Mouse (Mus musculus) retina, postnatal 1 day (tissue): Measurements from ENCODE around the gene Tmem207.
"Not testable (repeated sequence)": the region's sequence is repeated elsewhere in the genome, so short reads cannot be mapped to it uniquely, and the experiment has no call there.

Experiments
- DNase-seq: peaks from one replicate; pipeline ENCODE4 v3.0.0-alpha.2; 2012

The Tmem207 gene

DNA sequence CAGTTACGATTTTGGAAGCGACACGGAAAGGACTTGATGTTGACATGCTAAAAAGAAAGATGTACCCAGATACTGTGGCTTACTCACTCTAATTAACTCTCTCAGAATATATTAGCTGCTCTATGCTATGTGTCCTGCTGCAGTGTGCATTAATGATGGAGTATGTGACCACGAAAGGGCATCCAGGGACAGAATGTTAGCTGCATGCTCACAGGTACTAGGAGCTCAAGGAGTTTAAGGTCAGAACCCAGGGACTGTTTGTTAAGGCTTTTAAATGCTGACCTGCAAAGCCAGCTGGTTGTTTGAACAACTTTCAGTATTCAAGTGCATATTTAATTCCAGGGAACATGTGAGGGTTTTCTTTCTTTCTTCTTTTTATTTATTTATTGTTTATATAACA lies at the start of gene Tmem207:
Tmem207 (minus strand) TSS at position 101 of the 400 bp plus-strand sequence.
- DNase-seq: no peak

DNA sequence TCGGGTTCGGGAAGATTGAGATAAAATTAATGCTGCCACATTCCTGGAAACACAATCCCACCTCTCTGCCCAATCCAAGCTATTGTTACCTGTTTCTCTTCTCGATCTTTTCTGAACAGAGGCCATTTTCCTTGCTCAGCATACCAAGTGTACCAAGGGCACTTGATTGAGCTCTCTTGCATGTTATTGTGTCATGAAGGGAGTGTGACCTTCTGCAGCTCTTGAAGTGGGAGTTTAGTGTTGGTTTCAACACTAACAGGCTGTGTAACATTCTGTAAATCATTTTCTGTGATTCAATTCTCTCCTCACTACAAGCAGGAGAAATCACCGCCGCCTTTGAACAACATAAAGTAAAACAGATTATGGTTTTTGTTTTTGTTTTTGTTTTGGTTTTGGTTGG lies 47.6 kb upstream of the Tmem207 start:
- no peak for DNase-seq

DNA sequence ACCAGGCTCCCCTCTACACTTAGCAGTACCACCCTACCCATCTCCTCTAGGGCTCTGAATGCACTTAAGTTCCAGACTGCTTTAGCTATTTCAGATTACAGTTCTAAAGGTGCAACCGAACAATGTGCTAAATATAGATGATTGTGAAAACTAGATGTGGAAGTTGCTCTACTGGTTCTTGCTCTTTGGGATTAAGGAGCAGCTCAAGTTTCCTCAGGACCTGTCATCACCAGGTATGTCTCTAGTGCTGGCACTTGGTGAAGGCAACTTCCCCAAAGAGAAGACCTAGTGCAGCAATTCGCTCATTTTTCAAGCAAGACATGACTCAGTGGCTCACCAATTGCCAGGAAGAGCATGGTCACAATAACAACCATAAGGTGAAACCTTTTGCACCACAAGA lies 45.3 kb upstream of the Tmem207 start:
- DNase-seq: no peak

DNA sequence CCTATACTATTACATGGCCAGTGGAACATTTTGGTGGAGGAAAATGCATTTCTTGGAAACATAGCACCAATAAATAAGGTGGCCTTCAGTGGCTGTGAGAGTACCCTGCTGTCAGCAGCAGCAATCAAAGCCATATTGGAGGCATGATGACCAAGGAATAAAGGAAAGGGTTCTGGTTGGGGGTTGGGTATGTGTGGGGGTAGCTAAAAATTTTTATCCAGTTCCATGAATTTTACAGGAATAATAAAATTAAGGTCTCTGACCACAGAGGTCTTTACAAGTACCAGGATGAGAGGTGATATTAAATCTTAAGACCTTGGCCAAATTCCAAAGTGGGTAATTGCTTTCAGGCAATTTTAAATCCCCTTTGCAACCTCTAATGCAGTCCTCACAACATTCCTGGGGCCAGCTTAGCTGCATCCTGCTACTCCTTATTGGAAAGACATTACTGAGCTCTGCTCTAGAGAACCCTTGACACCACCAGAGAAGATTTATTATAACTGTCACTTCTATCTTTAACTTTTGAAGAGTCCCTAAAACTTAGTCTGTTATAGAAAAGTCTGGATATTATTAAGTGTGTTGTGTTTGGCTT lies 42.9 kb upstream of the Tmem207 start:
- no peak for DNase-seq

DNA sequence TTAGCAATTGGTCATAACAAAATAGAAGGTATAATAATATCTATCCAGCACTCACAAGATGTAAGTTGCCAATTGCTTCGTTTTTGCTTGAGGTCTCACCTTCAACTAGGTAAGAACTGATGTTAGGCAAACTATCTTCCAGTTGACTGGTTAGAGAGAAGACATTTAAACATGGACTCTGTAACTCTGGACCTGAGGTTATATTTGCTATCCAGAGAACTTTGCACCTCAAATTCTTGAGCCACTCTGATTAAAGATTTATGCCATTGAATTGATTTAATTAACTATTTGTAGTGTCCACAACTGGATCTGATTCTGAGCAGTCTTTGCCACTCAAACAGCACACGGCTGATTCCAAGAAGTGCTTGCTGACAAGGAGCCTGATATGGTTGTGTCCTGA lies 36.2 kb upstream of the Tmem207 start:
- DNase-seq: no peak

DNA sequence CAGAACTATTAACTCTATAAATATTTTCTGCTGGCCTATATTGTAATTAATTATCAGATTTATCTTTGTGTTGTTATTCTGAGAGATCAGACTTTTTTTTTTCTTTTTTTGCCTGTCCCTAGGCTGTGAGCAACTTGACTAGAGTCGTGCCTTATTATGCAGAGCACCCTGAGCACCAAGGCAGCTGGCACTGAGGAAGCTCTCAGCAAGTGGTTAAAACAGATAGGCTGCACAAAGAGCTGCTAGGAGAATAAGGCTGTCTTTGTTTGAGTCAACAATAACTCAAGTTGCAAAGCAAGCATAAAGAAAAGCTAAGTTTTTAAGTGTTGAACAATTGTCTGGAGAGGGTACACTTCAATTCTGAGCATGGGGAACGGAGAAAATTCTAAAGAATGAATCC lies 35.2 kb upstream of the Tmem207 start:
- DNase-seq: no peak

DNA sequence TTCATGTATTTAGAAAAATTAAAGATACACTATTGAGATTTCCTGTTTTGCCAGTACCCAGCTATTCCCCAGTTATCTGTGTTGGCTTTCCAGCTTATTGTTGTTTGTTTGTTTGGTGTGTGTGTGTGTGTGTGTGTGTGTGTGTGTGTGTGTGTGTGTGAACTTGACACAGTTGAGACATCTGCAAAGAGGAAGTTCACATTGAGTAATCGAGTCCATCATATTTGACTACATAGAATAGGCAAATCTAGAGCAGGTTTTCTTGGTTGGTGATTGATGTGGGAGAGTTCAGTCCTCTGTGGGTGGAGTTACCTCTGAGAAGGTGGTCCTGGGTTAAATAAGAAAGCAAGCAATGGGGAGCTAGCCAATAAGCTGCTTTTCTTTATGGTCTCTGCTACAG lies 32.2 kb upstream of the Tmem207 start:
- no peak for DNase-seq

DNA sequence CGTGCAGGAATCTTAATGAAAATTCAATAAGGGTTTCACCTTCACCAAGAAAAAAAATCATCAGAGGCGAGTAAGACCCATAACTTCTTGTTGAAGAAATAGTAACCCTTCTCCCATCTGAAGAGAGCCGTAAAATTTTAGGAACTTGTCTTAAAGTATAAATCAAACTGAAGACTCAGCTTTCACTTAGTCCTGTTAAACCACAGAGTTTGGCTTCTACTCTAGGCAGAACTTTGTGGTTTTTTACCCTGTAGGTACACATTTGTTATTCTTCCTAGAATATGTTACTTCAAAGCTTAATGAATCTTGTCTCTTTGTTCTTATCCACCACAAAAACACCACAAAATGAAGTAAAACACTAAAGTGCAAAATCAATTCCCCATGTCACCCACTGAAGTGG lies 25.7 kb upstream of the Tmem207 start:
- DNase-seq: no peak

DNA sequence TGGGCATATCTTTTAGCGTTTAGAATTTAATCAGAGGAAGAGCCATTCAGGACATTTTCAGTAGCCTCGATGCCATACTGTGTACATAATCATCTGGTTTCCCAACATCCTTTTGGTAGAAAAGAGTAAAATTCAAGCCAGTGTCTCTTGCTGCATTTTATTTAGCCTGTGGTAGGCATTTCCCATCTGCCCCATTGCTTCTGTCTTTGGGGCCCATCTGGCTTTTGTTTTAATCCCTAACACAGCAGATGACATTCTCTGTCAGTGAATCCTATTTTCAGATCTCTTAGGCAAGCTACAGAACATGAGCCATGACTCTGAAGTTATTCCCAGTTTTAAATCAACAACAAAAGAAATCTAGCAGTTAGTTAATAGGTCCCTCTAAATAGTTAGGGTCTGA lies 22.7 kb upstream of the Tmem207 start:
- no peak for DNase-seq

DNA sequence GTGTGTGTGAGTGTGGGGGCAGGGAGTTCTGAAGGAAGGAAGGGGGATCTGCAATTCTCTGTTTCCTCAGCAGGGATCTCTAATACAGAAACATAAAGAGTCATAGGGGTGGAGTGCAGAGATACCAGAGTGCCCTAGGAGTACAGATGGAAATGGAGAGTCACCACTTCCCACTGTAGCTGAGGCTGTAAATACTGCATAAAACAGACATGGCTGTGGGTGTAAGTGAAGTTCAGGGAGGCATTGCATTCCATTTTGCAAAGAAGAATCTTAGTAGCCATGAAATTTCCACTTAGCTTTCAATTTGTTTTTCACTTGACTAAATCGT lies 20.3 kb upstream of the Tmem207 start:
- no peak for DNase-seq

DNA sequence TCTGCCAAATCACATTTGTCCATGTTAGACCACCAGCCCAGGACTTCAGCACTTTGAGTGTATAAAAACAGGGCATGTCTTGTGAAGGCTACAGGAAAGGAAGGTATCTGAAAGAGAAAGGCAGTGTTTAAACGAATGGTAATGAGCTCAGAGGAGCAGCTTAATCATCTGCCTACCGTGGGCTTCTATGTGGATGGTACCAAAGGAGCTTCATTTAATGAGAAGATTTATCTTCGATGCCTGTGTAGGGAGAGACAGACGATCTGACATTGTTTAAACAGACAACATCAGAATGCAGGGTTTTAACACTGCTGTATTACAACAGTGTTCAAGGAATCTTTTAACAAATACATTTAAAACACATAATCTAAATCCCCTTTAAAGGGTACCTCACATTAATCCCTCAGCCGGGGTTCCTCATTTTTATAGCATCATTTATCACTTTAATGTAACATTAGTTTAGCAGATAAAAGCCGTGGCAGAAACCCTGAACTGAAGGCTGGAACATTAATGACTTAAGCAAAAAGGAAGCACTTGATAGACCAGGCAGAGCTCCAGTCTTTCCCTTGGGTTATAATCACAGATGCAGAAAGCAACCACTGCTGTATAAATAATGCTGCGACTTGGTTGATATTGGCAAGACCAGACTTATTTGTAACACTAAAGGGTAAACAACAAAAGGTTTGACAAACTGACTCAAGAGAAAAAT lies 19.8 kb upstream of the Tmem207 start:
- no peak for DNase-seq

DNA sequence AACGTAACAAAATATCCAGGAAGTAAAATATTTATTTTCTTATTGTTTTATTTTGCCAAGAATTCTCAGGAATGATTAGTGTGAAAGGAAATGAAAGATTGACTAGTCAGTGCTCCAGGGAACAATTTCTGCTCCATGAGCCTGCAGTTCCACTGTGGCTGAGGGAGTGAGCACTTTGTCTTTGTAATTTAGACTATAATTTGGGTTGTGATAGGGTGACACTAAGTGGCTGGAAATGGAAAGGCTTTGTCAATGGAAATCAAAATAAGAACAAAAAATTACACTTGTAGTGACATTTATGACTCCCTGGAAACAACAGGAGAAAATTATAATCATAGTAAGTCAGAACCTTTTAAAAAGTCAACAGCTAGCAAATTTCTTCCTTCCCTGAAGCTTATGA lies 5.7 kb upstream of the Tmem207 start:
- no peak for DNase-seq

DNA sequence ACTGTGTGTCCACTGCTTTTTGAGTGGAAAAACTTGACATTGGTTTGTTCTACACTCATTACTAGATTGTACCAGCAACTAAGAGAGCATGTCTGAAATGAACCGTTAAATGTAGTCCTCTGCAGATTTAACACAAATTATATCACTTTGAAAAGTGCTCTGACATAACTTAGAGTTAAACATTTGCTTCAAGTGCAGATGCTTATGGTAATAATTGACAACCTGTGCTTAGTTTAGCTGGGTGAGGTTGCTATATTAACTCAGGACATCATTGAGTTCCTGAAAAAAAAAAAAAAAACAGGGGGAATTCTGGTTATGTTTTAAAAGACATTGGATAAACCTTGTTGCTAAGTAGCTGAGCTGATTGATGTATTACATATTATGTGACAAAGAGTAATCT lies 3.9 kb upstream of the Tmem207 start:
- no peak for DNase-seq

DNA sequence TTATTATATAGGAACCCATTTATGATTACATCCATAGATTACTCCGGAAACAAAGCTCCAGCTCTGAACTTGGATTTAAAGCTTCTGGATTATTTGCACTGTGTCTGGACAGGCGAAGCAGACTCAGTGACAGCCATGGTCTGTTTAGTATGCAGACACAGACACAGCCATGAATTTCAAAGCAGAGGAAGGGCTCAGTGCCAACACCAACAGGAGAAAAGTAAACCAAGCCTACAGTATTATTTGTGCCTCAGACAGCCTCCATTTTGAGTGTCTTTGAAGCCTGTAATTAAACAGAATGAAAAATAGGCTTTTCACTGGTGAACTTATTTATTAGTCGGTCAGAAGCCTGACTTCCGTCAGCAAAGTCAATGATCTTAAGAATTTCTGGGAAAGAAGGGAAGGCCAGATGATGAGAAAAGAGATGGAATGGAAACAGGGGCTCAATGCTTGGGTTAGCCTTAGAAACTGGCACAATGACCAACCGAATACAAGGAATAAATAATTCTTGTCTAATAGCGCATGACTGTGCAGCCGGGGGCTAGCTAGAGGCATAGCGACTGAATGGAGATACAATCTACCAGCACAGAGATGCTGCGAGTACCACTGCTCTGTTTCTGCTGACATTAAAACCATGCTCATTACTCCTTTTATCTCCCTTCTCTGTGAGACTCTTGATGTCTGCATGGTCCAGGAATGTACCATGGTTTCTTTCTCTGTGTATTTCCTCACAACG lies 1.5 kb upstream of the Tmem207 start:
- no peak for DNase-seq

DNA sequence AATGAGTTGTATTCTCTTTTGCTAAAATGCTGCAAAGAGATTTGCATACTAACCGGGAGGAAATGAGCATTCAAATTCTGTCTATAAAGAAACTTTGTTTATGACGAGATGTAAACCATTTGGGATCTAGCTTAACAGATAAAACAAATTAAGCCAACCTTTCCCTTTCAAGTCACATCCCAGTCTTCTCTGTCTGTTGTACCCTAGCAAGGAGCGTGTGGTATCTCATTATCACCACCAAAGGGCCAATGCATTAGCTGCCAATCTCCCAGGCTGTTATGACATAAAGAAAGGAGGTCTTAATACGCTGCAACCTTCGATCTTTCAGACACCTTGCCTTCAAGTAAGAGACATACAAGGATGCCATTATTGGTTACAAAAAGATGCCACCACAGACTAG lies 737 bp downstream of the Tmem207 start:
- DNase-seq: no peak

DNA sequence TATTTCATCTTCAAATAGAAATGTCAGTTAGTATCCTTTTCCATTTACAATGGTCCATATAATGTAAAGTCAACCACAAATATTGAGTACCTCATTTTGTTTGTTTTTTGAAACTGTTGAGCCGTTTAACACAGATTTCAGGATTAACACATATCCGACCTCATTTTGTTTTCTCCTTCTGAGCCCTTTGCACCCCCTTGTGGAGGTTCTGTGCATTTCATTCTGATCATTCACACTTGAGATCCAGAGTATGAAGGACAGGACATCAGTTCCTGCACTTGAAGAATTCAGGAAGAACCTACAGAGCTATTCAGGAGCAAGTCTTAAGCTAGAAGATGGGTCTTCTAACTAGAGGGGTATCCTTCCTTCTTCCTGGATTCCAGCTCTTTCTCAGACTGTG lies 7.0 kb downstream of the Tmem207 start:
- DNase-seq: peak; percentile 50

DNA sequence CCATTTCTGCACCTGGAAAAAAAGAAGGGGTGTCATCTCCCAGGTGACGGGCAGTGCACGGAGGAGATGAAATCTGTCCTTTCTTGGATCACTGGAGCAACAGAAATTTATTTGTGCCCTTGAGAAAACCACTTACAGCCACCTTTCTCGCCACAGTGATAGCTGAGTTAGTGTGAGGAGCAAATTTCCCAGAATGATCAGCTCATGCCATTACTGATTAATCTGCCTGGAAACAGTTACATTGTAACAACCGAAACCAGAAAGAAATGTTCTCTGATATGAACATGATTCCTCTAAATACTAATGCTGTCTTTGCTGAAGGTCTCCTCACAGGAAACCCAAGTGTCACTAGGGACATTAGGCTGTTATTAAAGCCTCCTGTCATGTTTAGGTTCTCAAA lies 21.6 kb downstream of the Tmem207 start:
- no peak for DNase-seq

DNA sequence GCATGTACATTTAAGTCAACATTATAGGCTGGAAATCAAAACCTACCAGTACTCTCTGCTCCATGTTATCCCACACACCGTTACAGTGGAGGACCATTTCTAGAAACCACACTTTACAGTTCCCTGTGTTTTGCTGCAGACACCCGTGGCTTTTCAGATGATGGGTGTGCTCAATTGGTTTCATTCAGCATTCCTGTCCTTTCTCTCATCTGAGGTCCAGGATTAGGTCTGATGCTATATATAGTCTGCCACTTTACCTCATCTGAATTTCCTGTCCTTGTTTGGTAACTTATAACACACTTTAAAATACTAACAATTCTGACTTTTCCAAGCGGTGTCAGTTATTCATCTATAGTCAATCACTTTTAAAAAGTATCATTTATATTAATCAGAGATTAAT lies 25.8 kb downstream of the Tmem207 start:
- DNase-seq: no peak

DNA sequence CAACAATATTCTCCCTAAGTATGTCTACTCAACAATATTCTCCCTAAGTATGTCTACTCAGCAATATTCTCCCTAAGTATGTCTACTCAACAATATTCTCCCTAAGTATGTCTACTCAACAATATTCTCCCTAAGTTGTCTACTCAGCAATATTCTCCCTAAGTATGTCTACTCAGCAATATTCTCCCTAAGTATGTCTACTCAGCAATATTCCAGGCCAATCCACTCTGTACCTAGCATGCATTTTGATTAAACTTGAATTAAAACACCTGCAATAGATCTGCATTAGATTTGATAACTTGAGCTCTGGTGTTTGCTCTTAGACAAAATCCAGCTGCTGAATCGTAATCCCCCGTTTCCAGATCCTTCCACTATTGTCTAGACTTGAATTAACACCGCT lies 26.9 kb downstream of the Tmem207 start:
- not testable (repeated sequence) for DNase-seq

DNA sequence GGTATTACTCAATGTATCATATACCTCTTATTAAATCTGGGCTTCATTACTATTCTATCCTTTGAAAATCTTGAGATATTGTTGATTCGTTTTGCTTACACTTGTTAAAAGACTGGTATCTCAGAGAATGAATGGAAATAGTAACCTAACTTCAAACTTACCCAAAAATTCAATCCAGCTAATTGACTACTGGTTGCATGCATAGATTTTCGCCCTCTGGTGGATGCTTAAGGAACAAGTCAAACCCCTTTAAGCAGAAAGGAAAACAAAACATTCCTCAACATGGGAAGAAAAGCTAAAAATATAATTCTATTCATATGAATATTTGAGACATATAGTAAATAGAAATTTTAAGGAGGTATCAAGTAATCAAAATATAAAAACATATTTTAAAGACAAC lies 30.8 kb downstream of the Tmem207 start:
- DNase-seq: peak; percentile 10

DNA sequence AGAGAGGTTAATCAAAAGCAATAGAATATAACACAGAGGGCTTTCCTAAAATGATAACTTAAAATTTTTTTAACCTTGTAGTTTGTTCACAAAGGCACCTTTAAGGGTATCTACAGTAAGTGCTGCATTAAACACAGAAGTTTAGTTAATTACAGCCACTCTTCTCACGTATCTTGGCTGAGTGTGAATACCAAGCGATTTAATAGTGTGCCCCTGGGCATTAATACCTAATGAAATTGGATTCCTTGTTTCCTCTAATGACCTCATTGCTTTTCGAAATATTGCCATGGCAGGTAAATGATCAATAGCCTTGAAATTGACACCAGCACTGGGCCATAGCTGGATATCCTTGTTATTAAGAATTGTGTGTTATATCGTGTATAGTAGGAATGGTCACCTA lies 55.3 kb downstream of the Tmem207 start:
- no peak for DNase-seq

DNA sequence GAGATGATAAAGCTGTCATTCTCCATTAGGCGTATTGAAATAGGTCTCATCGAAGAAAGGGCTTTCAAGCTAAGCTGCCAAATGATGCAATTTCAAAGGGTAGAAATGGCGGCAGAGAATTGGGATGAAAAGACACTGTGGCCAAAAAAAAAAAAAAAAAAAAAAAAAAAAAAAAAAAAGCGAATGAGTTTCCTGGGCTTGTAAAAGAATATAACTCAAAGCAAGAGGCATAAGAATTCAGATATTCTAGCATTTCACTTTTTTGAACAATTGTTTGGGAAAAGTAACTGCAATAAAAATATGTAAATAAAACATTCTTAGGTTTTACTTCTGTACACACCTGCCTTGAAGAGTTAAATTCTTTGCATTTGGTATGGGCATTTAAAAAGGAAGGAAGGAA lies 60.0 kb downstream of the Tmem207 start:
- DNase-seq: no peak

DNA sequence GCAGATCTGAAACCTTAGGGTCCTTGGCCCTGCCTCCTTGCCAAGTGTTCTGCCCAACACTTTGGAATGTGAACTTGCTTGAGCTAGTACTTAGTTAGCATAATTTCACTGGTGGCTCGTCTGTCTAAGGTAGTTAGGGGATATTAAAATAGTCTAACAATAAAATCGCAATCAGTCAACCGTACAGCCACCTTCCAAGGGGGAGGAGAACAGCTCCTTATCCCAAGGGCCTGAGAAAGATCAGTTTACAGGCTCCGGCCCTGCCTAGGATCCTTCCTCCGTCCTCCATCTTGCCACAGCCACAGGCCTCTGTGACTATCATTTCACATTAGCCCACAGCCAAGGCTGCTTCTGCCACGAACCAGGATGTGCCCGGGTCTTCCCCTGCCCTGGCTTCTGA lies 63.7 kb downstream of the Tmem207 start, which contains the start of gene Cldn16:
Cldn16 (plus strand) TSS at position 301 of the 400 bp plus-strand sequence.
- no peak for DNase-seq

DNA sequence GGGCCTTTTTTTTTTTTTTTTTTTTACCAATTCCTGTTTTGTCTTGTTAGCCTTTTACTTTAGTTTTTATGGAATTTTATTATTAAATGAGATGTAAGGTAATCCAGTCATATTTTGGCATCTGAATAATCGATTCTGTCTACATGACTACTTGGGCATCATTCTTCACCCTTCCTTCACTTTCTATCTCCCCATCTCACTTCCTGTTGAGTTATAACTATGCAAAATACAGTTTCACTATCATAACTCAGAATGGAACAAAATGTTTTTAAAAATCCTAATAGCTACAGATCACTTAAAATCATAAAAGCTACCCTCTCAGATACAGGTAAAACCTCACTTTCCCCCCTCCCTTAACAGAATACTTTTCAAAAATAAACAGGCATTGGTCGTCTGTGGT lies 70.4 kb downstream of the Tmem207 start:
- DNase-seq: no peak

DNA sequence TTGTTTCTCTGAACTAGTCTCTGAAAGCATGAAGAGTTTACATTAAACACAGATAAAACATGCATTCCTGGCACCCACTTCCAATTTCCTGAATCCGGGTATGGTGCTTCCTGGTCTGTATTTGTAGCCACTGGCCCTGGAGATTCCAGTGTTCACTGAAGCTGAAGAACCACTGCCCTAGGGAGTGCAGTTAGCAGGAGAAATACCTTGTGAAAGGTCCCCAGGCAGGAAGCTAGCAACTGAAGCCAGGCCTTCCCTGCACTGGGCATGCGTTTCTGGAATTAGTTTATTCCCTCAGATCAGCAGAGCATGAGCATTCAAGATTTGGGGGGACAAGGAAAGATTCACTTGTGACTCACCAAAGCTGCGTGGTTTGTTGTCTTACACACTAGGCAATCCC lies 72.4 kb downstream of the Tmem207 start:
- DNase-seq: no peak
